ENCODE assay signal across 17 mouse cellular contexts in the genomic region with DNA sequence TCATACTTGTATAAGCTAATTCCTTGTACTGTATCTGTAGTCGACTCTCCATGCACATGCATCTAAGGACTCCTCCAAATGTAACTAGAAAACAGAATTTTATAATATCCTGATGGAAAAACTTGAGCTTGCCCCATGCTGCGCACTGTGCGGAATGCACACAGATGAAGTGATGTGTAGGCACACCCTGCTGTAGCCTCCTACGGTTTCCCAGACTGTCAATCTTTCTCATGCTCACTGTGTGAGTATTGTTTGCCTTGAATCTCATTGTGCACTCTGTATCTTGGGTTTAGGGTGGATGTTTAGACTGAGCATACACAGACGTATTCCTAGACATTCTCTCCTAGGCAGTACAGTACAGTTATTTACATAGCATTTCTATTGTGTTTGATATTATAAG.
"Had no signal": no experiment of that assay in that cellular context is flagged by ENCODE, and none has a peak within 500 bp of the region (broad histone marks: within the 10 kb centered on the region; RNA-seq: fewer than 3 reads in every experiment).

No protein-coding gene starts in this region.

- H3K4me3 ChIP-seq: left cerebral cortex, adult 2 months; limb, embryonic 12.5 days; limb, embryonic 15.5 days; midbrain, embryonic 12.5 days had no signal

- H3K9me3 ChIP-seq: limb, embryonic 12.5 days; limb, embryonic 15.5 days; midbrain, embryonic 12.5 days had no signal

- ATAC-seq: liver, postnatal 0 days; lung, postnatal 0 days had no signal

- H3K27ac ChIP-seq: left cerebral cortex, adult 2 months; limb, embryonic 12.5 days; limb, embryonic 15.5 days; liver, embryonic 14.5 days; macrophage; midbrain, embryonic 12.5 days had no signal

- H3K4me1 ChIP-seq: limb, embryonic 12.5 days; limb, embryonic 15.5 days had no signal

- H3K27me3 ChIP-seq: limb, embryonic 12.5 days; limb, embryonic 15.5 days; midbrain, embryonic 12.5 days had no signal

- H3K9ac ChIP-seq: limb, embryonic 12.5 days; limb, embryonic 15.5 days; liver, embryonic 14.5 days; liver, postnatal 0 days; lung, embryonic 14.5 days; midbrain, embryonic 12.5 days had no signal

- H3K4me2 ChIP-seq: limb, embryonic 12.5 days; limb, embryonic 15.5 days; liver, embryonic 11.5 days; lung, embryonic 14.5 days; midbrain, embryonic 12.5 days had no signal

- DNase-seq: kidney, adult 18-20 months; kidney, adult 9 months; kidney, postnatal 14 days; kidney, postnatal 4 days; left cerebral cortex, postnatal 4 days; liver, postnatal 0 days; lung, embryonic 14.5 days; thymus, adult 18-20 months; thymus, postnatal 36 days had no signal

- H3K36me3 ChIP-seq: limb, embryonic 12.5 days; limb, embryonic 15.5 days; midbrain, embryonic 12.5 days had no signal
